Mouse (Mus musculus): Measurements from ENCODE around the gene Cyth2.

DNA sequence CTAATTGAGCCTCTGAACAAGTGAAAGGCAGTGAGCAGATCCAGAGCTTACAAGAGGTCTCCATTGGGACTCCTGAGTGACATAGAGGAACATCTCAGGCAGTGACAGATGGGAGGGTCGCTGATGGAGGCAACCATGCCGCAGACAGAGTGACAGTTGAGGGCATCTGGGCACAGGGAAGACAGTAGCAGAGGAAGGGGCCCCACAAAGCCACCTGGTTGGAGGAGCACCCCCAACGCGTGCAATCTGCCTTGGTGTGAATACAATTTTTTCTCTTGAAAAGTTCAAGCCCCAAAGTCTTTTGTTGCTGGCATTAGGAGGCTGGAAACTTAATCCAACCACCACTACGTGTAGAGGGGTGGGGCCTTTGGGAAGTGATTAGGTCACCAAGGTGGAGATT is 54.2 kb downstream of the Cyth2 start:
- TF ChIP-seq TAL1 (IDR thresholded peaks at IDR 0.05; ENCODE audit: low read length) (no peak), GATA1 (IDR thresholded peaks at IDR 0.05; ENCODE audit: low read length) (no peak)
